Mouse (Mus musculus): Measurements from ENCODE around the gene P3h3. TPM values are rescaled to one million over a fixed set of nuclear protein-coding genes. Genes with fewer than 3 reads are reported as not detected.

P3h3 gene
- polyA plus RNA-seq, 1 experiment from 2014 or later: 5.0 TPM

DNA sequence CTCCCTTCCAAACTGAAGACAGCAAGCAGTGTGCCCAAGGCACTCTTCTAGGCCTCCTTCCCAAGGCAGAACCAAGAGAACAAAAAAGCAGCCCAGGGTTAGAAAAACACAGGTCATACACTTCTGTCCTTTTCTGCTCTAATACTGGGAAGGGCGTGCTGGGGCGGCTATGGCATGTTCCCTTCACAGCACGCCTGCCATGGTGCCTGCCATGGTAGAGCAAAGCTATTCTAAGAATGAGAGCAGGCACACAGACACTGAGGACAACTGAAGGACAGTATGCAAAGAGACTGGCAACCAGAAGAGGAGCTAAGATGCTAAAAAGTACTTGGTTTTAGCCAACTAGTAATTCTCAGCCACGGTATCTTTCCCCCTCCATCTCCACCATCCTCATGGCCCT, 35.5 kb downstream of the P3h3 start:
- no peaks in the 10 kb centered on the region for H3K27me3 ChIP-seq (replicated peaks)
- H3K36me3 ChIP-seq: peaks cover 100% of the 10 kb centered on the region
- no peak overlapping the region for H3K9ac ChIP-seq
- H3K27ac ChIP-seq: no peak overlapping the region
- H3K9me3 ChIP-seq (replicated peaks): no peaks in the 10 kb centered on the region
- no peak overlapping the region for H3K4me2 ChIP-seq
- 92% methylated on average over 4 of the region's 4 CpGs for WGBS (ENCODE audit: insufficient replicate concordance)
- ATAC-seq: no peak
- no peak overlapping the region for H3K4me3 ChIP-seq
- H3K4me1 ChIP-seq: 0 out of 2 replicates have a peak, but pooled peaks cover 4% of the 10 kb centered on the region

- no peaks in the 10 kb centered on the region for H3K9me3 ChIP-seq (replicated peaks)
- WGBS (ENCODE audit: insufficient replicate concordance): 72% methylated on average over 5 of the region's 5 CpGs
- H3K4me1 ChIP-seq: 0 out of 2 replicates have a peak, but pooled peaks cover under 1% of the 10 kb centered on the region
- H3K27ac ChIP-seq: no peak overlapping the region
- no peak overlapping the region for H3K4me3 ChIP-seq
- H3K36me3 ChIP-seq: peaks cover 99% of the 10 kb centered on the region
- H3K27me3 ChIP-seq (replicated peaks): no peaks in the 10 kb centered on the region
- H3K4me2 ChIP-seq: no peak overlapping the region
- H3K9ac ChIP-seq: no peak overlapping the region
- no peak for ATAC-seq
Observed at GRCm38 (mm10) chr6:124820891-124821290, 36.7 kb downstream of the P3h3 start.

DNA sequence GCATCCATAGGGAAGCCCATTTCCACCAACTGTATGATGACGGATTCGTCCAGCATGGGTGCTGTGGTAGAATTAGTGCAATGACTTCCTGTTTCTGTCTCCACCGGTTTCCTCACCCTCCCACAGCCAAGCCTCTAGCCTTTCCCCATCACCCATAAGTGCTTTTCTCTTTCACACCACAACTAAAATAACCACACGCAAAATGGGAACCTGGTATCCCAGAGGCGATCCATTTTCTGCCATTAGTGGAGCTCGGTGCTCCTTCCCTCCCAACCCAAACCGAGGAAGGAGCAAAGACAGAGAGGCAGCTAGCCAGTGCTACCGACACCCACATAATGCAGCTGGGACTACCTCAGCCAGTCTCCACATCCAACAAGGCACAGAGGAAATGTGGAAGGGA, 39.6 kb downstream of the P3h3 start:
- Histone ChIP-seq H3K4me2 (no peak overlapping the region), H3K4me3 (no peak overlapping the region), H3K27ac (no peak overlapping the region), H3K9me3 (replicated peaks) (no peaks in the 10 kb centered on the region), H3K4me1 (peaks cover 18% of the 10 kb centered on the region), H3K36me3 (peaks cover 80% of the 10 kb centered on the region), H3K27me3 (replicated peaks) (no peaks in the 10 kb centered on the region), H3K9ac (no peak overlapping the region)
- 64% methylated on average over 8 of the region's 8 CpGs for WGBS (ENCODE audit: insufficient replicate concordance)
- no peak for ATAC-seq

DNA sequence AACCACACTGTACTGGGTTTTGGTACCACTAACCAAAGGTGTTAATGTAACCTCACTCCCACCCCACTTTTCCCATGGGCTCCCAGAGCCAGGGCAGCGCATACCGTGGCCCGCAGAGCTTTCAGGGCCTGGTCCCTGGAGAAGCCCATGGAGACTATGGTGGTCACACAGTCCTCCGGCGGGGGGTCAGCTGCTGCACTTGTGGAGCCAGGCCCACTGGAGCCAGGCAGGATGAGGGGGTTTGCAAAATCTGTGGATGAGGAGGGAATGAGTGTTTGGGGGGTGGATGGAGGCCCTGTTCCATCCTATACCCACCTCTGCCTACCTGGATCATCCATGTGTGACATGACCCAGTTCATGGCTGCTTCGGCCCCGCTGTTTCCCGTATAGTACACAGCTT, 40.0 kb downstream of the P3h3 start:
- 94% methylated on average over 8 of the region's 8 CpGs for WGBS (ENCODE audit: insufficient replicate concordance)
- Histone ChIP-seq H3K27me3 (replicated peaks) (no peaks in the 10 kb centered on the region), H3K9me3 (replicated peaks) (no peaks in the 10 kb centered on the region), H3K27ac (no peak overlapping the region), H3K36me3 (peaks cover 80% of the 10 kb centered on the region), H3K4me2 (no peak overlapping the region), H3K9ac (no peak overlapping the region), H3K4me3 (no peak overlapping the region), H3K4me1 (peaks cover 22% of the 10 kb centered on the region)
- no peak for ATAC-seq

DNA sequence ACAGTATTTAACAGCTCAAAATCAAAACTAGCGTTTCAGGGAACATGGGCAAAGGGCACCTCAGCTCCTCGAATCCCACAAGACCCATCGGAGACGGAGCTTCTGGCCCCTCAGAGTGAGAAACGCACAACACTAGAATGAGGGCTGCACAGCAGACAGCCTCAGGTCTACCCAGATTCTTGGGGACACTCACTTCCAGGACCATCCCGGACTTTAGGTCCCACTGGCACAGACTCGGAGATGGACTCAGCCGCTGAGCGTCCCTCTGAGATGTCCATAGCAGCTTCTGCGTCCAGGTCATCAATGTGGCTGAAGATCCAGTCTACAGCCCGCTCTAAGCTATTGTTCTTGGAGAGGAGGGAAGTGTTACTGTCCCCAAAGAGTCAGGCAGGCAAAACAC, 40.4 kb downstream of the P3h3 start:
- Histone ChIP-seq H3K4me3 (no peak overlapping the region), H3K36me3 (peaks cover 80% of the 10 kb centered on the region)
- 93% methylated on average over 11 of the region's 11 CpGs for WGBS (ENCODE audit: insufficient replicate concordance)

DNA sequence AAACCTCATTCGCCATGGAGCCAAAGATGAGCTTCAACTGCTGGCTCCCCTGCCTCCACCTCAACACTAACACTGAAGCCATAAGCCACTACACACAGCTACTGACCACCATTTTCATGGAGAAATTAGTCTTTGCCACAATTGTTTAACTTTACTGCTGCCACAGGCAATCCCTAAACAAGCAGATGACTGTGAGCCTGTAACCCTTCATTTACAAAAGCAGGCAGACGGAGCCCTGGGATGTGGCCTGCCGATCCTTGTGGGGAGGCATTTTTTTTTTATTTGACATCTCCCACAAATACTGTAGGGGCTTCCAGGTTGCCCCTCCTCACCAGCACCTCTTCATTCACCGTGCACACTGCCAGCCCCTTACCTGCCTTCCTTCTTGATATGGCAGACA, 40.9 kb downstream of the P3h3 start:
- Histone ChIP-seq H3K36me3 (peaks cover 80% of the 10 kb centered on the region), H3K27ac (no peak overlapping the region), H3K9ac (no peak overlapping the region), H3K4me1 (peaks cover 32% of the 10 kb centered on the region), H3K27me3 (replicated peaks) (no peaks in the 10 kb centered on the region), H3K4me2 (no peak overlapping the region), H3K9me3 (replicated peaks) (no peaks in the 10 kb centered on the region), H3K4me3 (no peak overlapping the region)
- WGBS (ENCODE audit: insufficient replicate concordance): 78% methylated on average over 4 of the region's 4 CpGs
- no peak for ATAC-seq

More for the DNA sequence above, 40.4 kb downstream of the P3h3 start:
- no peak overlapping the region for H3K9ac ChIP-seq
- H3K27me3 ChIP-seq (replicated peaks): no peaks in the 10 kb centered on the region
- H3K27ac ChIP-seq: no peak overlapping the region
- no peaks in the 10 kb centered on the region for H3K9me3 ChIP-seq (replicated peaks)
- H3K4me1 ChIP-seq: peaks cover 27% of the 10 kb centered on the region
- H3K4me2 ChIP-seq: no peak overlapping the region
- no peak for ATAC-seq

GRCm38 (mm10) chr6:124814858-124815774, 42.4 kb downstream of the P3h3 start:
- Histone ChIP-seq H3K4me3 (no peak overlapping the region), H3K4me2 (peak overlapping the region; percentile 94), H3K36me3 (peaks cover 80% of the 10 kb centered on the region), H3K9ac (no peak overlapping the region), H3K9me3 (replicated peaks) (no peaks in the 10 kb centered on the region), H3K27me3 (replicated peaks) (no peaks in the 10 kb centered on the region), H3K27ac (0 out of 2 replicates have a peak overlapping the region, but pooled peaks have one; percentile 22), H3K4me1 (peaks cover 47% of the 10 kb centered on the region)
- 73% methylated on average over 9 of the region's 9 CpGs for WGBS (ENCODE audit: insufficient replicate concordance)
- no peak for ATAC-seq

GRCm38 (mm10) chr6:124814448-124814847, 43.1 kb downstream of the P3h3 start:
- Histone ChIP-seq H3K27me3 (replicated peaks) (no peaks in the 10 kb centered on the region), H3K4me3 (peak overlapping the region; percentile 85), H3K9ac (peak overlapping the region; percentile 90), H3K4me1 (peaks cover 53% of the 10 kb centered on the region), H3K9me3 (replicated peaks) (no peaks in the 10 kb centered on the region), H3K27ac (peak overlapping the region; percentile 34; the same call in 1 of the 2 replicates), H3K36me3 (peaks cover 77% of the 10 kb centered on the region), H3K4me2 (peak overlapping the region; percentile 94)
- ATAC-seq: peak; percentile 8; the same call in 1 of the 2 replicates
- WGBS (ENCODE audit: insufficient replicate concordance): 34% methylated on average over 8 of the region's 8 CpGs

GRCm38 (mm10) chr6:124813933-124814332, 43.6 kb downstream of the P3h3 start, which contains the start of gene Tpi1:
Gene Tpi1, minus strand, starts transcription at chr6:124814296.
- Histone ChIP-seq H3K4me2 (peak within 1 kb of the TSS; percentile 94), H3K4me1 (peaks cover 58% of the 10 kb centered on the region), H3K27ac (peak within 1 kb of the TSS; percentile 91), H3K36me3 (peaks cover 72% of the 10 kb centered on the region), H3K9ac (peak within 1 kb of the TSS; percentile 90), H3K27me3 (replicated peaks) (no peaks in the 10 kb centered on the region), H3K9me3 (replicated peaks) (no peaks in the 10 kb centered on the region), H3K4me3 (peak within 1 kb of the TSS; percentile 85)
- WGBS (ENCODE audit: insufficient replicate concordance): under 1% methylated on average over 22 of the region's 22 CpGs
- ATAC-seq: peak; percentile 84

DNA sequence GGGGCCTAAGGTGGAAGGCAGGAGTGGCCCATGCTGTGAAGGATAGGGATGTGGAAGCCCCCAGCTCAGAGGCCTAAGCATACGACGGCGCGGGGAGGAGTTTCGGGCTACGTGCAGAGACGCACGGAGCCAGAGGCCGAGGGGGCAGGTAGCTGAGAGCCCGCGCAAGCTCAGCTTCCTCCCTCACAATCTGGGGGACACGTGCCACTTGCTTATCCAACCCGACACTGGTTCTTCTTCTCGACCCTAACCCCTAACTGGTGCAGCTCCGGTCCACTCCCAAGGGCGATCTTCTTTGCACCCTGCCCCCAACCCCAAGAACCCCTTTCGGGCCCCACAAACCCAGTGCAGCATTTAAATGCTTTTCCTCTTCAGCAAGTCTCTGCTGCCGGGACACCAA, 44.1 kb downstream of the P3h3 start:
- Histone ChIP-seq H3K9me3 (replicated peaks) (no peaks in the 10 kb centered on the region), H3K4me1 (peaks cover 58% of the 10 kb centered on the region), H3K4me2 (peak overlapping the region; percentile 94), H3K4me3 (peak overlapping the region; percentile 85), H3K27me3 (replicated peaks) (no peaks in the 10 kb centered on the region), H3K36me3 (peaks cover 68% of the 10 kb centered on the region), H3K9ac (peak overlapping the region; percentile 90), H3K27ac (peak overlapping the region; percentile 91)
- under 1% methylated on average over 18 of the region's 18 CpGs for WGBS (ENCODE audit: insufficient replicate concordance)
- ATAC-seq: peak; percentile 61

GRCm38 (mm10) chr6:124812848-124813247, 44.7 kb downstream of the P3h3 start:
- Histone ChIP-seq H3K36me3 (peaks cover 61% of the 10 kb centered on the region), H3K4me1 (peaks cover 65% of the 10 kb centered on the region), H3K4me3 (peak overlapping the region; percentile 85), H3K27me3 (replicated peaks) (no peaks in the 10 kb centered on the region), H3K9me3 (replicated peaks) (no peaks in the 10 kb centered on the region), H3K4me2 (peak overlapping the region; percentile 94), H3K27ac (peak overlapping the region; percentile 91), H3K9ac (peak overlapping the region; percentile 90)
- no peak for ATAC-seq
- 24% methylated on average over 9 of the region's 9 CpGs for WGBS (ENCODE audit: insufficient replicate concordance)
